Mouse (Mus musculus) MEL (cell line): ENCODE data around the gene Arhgap18. TPM values are rescaled to one million over a fixed set of nuclear protein-coding genes. Genes with fewer than 3 reads are reported as not detected.

ENCODE experiments used
- DNase-seq: peaks from one replicate; pipeline ENCODE4 v3.0.0; 2011; ENCODE audit warnings: low read depth, low spot score
- H3K27ac ChIP-seq: 2 replicates; pipeline ENCODE4 v1.5.1; 2012; ENCODE audit warnings: low read depth, mild to moderate bottlenecking, control low read depth, low read length, moderate library complexity; ENCODE audit not compliant: control insufficient read depth
- H3K27me3 ChIP-seq, 2 experiments: fragments of 150-350 bp in 1 of 2; sonication (generic) in 1 of 2; 2 replicates each; pipeline ENCODE4 v1.6.1; 2012; ENCODE audit warnings: low read length in 2 of 2, mild to moderate bottlenecking in 2 of 2, improper control_type of control experiment in 1 of 2, moderate library complexity in 1 of 2; ENCODE audit not compliant: insufficient read depth in 2 of 2, control insufficient read depth in 1 of 2
- H3K36me3 ChIP-seq, 2 experiments: 2 replicates each; pipeline ENCODE4 v1.6.1; 2012 to 2014; ENCODE audit warnings: low read length in 2 of 2, improper control_type of control experiment in 1 of 2, inconsistent platforms in 1 of 2, mild to moderate bottlenecking in 1 of 2; ENCODE audit not compliant: insufficient read depth in 2 of 2, control insufficient read depth in 1 of 2
- H3K4me1 ChIP-seq, 2 experiments: fragments of 150-350 bp in 1 of 2; sonication (generic) in 1 of 2; 2 replicates each; pipeline ENCODE4 v1.6.1; 2012; ENCODE audit warnings: low read length in 2 of 2, improper control_type of control experiment in 1 of 2, mild to moderate bottlenecking in 1 of 2; ENCODE audit not compliant: insufficient read depth in 2 of 2, control insufficient read depth in 1 of 2
- H3K4me3 ChIP-seq, 2 experiments: fragments of 150-350 bp in 1 of 2; sonication (generic) in 1 of 2; 2 replicates each; pipeline ENCODE4 v1.5.1; 2012; ENCODE audit warnings: low read depth in 2 of 2, low read length in 2 of 2, mild to moderate bottlenecking in 2 of 2, moderate library complexity in 2 of 2, control low read depth in 1 of 2, improper control_type of control experiment in 1 of 2; ENCODE audit not compliant: control insufficient read depth in 1 of 2, insufficient read depth in 1 of 2
- H3K79me2 ChIP-seq: 2 replicates; pipeline ENCODE4 v1.6.1; 2012; ENCODE audit warnings: mild to moderate bottlenecking, low read length, moderate library complexity; ENCODE audit not compliant: control insufficient read depth, poor library complexity, insufficient read depth
- H3K9ac ChIP-seq: 2 replicates; pipeline ENCODE4 v1.6.1; 2012; ENCODE audit warnings: low read depth, mild to moderate bottlenecking, control low read depth, low read length, moderate library complexity; ENCODE audit not compliant: control insufficient read depth, poor library complexity, severe bottlenecking
- H3K9me3 ChIP-seq: fragments of 150-350 bp; sonication (generic); replicated peaks from 2 replicates; pipeline ENCODE4 v1.6.1; 2012; ENCODE audit warnings: mild to moderate bottlenecking, low read length, improper control_type of control experiment, moderate library complexity; ENCODE audit not compliant: insufficient read depth
- BHLHE40 ChIP-seq: IDR thresholded peaks from 2 replicates; pipeline ENCODE4 v1.6.1; 2012; ENCODE audit warnings: low read depth, mild to moderate bottlenecking, inconsistent platforms, low read length, improper control_type of control experiment, borderline replicate concordance
- CTCF ChIP-seq, 3 experiments: IDR thresholded peaks in 2 of 3; conservative IDR thresholded peaks in 1 of 3; 2 replicates each; pipeline ENCODE4 v1.5.1; 2011 to 2012; ENCODE audit warnings: low read length in 3 of 3, low read depth in 2 of 3, mild to moderate bottlenecking in 2 of 3, improper control_type of control experiment in 1 of 3, inconsistent platforms in 1 of 3, mixed read lengths in 1 of 3, moderate library complexity in 1 of 3; ENCODE audit not compliant: control insufficient read depth in 1 of 3, insufficient read depth in 1 of 3, poor library complexity in 1 of 3, severe bottlenecking in 1 of 3
- E2F4 ChIP-seq: IDR thresholded peaks from 2 replicates; pipeline ENCODE4 v1.6.1; 2011; ENCODE audit warnings: low read depth, low read length, improper control_type of control experiment, borderline replicate concordance
- ELF1 ChIP-seq: IDR thresholded peaks from 2 replicates; pipeline ENCODE4 v1.6.1; 2014; ENCODE audit warnings: low read depth, mild to moderate bottlenecking, inconsistent platforms, low read length, improper control_type of control experiment, moderate library complexity
- ETS1 ChIP-seq: IDR thresholded peaks from 2 replicates; pipeline ENCODE4 v1.6.1; 2012; ENCODE audit warnings: low read depth, mild to moderate bottlenecking, inconsistent platforms, low read length, improper control_type of control experiment, moderate library complexity
- GABPA ChIP-seq: IDR thresholded peaks from 2 replicates; pipeline ENCODE4 v1.6.1; 2012; ENCODE audit warnings: low read depth, mild to moderate bottlenecking, inconsistent platforms, low read length, improper control_type of control experiment, moderate library complexity
- GATA1 ChIP-seq: IDR thresholded peaks from 2 replicates; pipeline ENCODE4 v1.6.1; 2011; ENCODE audit warnings: low read depth, low read length, improper control_type of control experiment
- HCFC1 ChIP-seq: IDR thresholded peaks from 2 replicates; pipeline ENCODE4 v1.6.1; 2012; ENCODE audit warnings: low read depth, mild to moderate bottlenecking, inconsistent platforms, low read length, improper control_type of control experiment, moderate library complexity
- JUND ChIP-seq: IDR thresholded peaks from 2 replicates; pipeline ENCODE4 v1.6.1; 2011; ENCODE audit warnings: low read depth, mild to moderate bottlenecking, improper control_type of control experiment, low read length
- KAT2A ChIP-seq: conservative IDR thresholded peaks from 2 replicates; pipeline ENCODE4 v1.6.1; 2012; ENCODE audit warnings: low read depth, low read length, improper control_type of control experiment, inconsistent platforms
- MAX ChIP-seq: IDR thresholded peaks from 2 replicates; pipeline ENCODE4 v1.6.1; 2011; ENCODE audit warnings: low read length, improper control_type of control experiment
- MEF2A ChIP-seq: IDR thresholded peaks from 2 replicates; pipeline ENCODE4 v1.6.1; 2014; ENCODE audit warnings: low read depth, mild to moderate bottlenecking, inconsistent platforms, low read length, improper control_type of control experiment; ENCODE audit not compliant: poor library complexity, insufficient replicate concordance, severe bottlenecking; ENCODE audit errors: extremely low read depth
- MXI1 ChIP-seq: IDR thresholded peaks from 2 replicates; pipeline ENCODE4 v1.6.1; 2011; ENCODE audit warnings: mild to moderate bottlenecking, low read depth, low read length, improper control_type of control experiment
- MYB ChIP-seq: IDR thresholded peaks from 2 replicates; pipeline ENCODE4 v1.6.1; 2011; ENCODE audit warnings: mild to moderate bottlenecking, low read depth, low read length, improper control_type of control experiment
- MYC ChIP-seq: IDR thresholded peaks from 2 replicates; pipeline ENCODE4 v1.6.1; 2011; ENCODE audit warnings: low read depth, mild to moderate bottlenecking, low read length, improper control_type of control experiment, moderate library complexity
- NELFE ChIP-seq: IDR thresholded peaks from 2 replicates; pipeline ENCODE4 v1.6.1; 2011; ENCODE audit warnings: low read depth, low read length, improper control_type of control experiment
- NRF1 ChIP-seq: IDR thresholded peaks from 2 replicates; pipeline ENCODE4 v1.6.1; 2014; ENCODE audit warnings: low read depth, mild to moderate bottlenecking, inconsistent platforms, low read length, improper control_type of control experiment, moderate library complexity; ENCODE audit not compliant: poor library complexity, insufficient read depth, severe bottlenecking
- POLR2A ChIP-seq, 2 experiments: IDR thresholded peaks; 2 replicates each; pipeline ENCODE4 v1.6.1; 2011 to 2012; ENCODE audit warnings: low read length in 2 of 2, mild to moderate bottlenecking in 2 of 2, control low read depth in 1 of 2, improper control_type of control experiment in 1 of 2, low read depth in 1 of 2, moderate library complexity in 1 of 2; ENCODE audit not compliant: control insufficient read depth in 1 of 2, insufficient read depth in 1 of 2, poor library complexity in 1 of 2
- POLR2AphosphoS5 ChIP-seq: IDR thresholded peaks from 2 replicates; pipeline ENCODE4 v1.6.1; 2012; ENCODE audit warnings: low read depth, borderline replicate concordance, mild to moderate bottlenecking, inconsistent platforms, low read length, moderate library complexity, mixed read lengths
- RAD21 ChIP-seq: IDR thresholded peaks from 2 replicates; pipeline ENCODE4 v1.6.1; 2011; ENCODE audit warnings: mild to moderate bottlenecking, low read depth, low read length, improper control_type of control experiment
- SMC3 ChIP-seq: IDR thresholded peaks from 2 replicates; pipeline ENCODE4 v1.6.1; 2011; ENCODE audit warnings: low read depth, low read length, improper control_type of control experiment
- TAL1 ChIP-seq: IDR thresholded peaks from 2 replicates; pipeline ENCODE4 v1.6.1; 2012; ENCODE audit warnings: mild to moderate bottlenecking, inconsistent platforms, low read length, moderate library complexity, mixed read lengths
- TBP ChIP-seq: IDR thresholded peaks from 2 replicates; pipeline ENCODE4 v1.8.0; 2011; ENCODE audit warnings: low read depth, low read length, improper control_type of control experiment
- TCF12 ChIP-seq: IDR thresholded peaks from 2 replicates; pipeline ENCODE4 v1.6.1; 2014; ENCODE audit warnings: low read depth, mild to moderate bottlenecking, inconsistent platforms, low read length, improper control_type of control experiment, moderate library complexity
- UBTF ChIP-seq: IDR thresholded peaks from 2 replicates; pipeline ENCODE4 v1.6.1; 2012; ENCODE audit warnings: low read depth, mild to moderate bottlenecking, inconsistent platforms, low read length, improper control_type of control experiment, moderate library complexity, borderline replicate concordance; ENCODE audit not compliant: insufficient read depth
- ZC3H11A ChIP-seq: IDR thresholded peaks from 2 replicates; pipeline ENCODE4 v1.6.1; 2012; ENCODE audit warnings: low read depth, mild to moderate bottlenecking, inconsistent platforms, low read length, improper control_type of control experiment
- ZKSCAN1 ChIP-seq: IDR thresholded peaks from 2 replicates; pipeline ENCODE4 v1.6.1; 2012; ENCODE audit warnings: low read depth, mild to moderate bottlenecking, inconsistent platforms, low read length, improper control_type of control experiment, moderate library complexity
- ZMIZ1 ChIP-seq: IDR thresholded peaks from 2 replicates; pipeline ENCODE4 v1.6.1; 2012; ENCODE audit warnings: low read depth, mild to moderate bottlenecking, inconsistent platforms, low read length, improper control_type of control experiment, moderate library complexity
- polyA plus RNA-seq, 2 experiments: library from polyadenylated mRNA; stranded (reverse) in 1 of 2; unstranded in 1 of 2; fragments of >175 nt in 1 of 2; fragments of >200 nt in 1 of 2; gene quantifications; 2 replicates each; pipeline versions ENCODE4 v1.2.1 to v1.2.4; 2012; ENCODE audit warnings: low replicate concordance in 2 of 2, low read depth in 1 of 2; ENCODE audit not compliant: insufficient read length in 2 of 2, insufficient read depth in 1 of 2, missing spikeins in 1 of 2
- total RNA-seq: library from RNA; depleted of rRNA; stranded (reverse); fragments of 300-350 nt; gene quantifications from 2 replicates; pipeline ENCODE4 v1.2.3, GENCODE M21; 2012

The Arhgap18 gene
- total and polyA plus RNA-seq, 3 experiments, result 3.4 to 4.4 TPM; not detected in 1

- Histone ChIP-seq H3K36me3 (peaks cover 0 to 24% of the 10 kb centered on the region in 2 experiments; a peak in 2 of 4 replicates), H3K27ac (no peak overlapping the region), H3K4me1 (peaks cover 4 to 29% of the 10 kb centered on the region in 2 experiments), H3K79me2 (no peaks in the 10 kb centered on the region), H3K9me3 (no peaks in the 10 kb centered on the region), H3K27me3 (no peaks in the 10 kb centered on the region), H3K4me3 (no peak overlapping the region), H3K9ac (no peak overlapping the region)
- TF ChIP-seq POLR2A (IDR thresholded peaks at IDR 0.05; ENCODE audit: control insufficient read depth in 1 of 2, insufficient read depth in 1 of 2, low read depth in 1 of 2, low read length in 2 of 2, poor library complexity in 1 of 2) (no peak), NELFE (no peak), SMC3 (peak; percentile 63), RAD21 (peak; percentile 46), ZC3H11A (peak; percentile 14; the same call in 1 of the 2 replicates), CTCF (IDR thresholded peaks at IDR 0.05 in 2 of 3, conservative IDR thresholded peaks at IDR 0.05 in 1 of 3; ENCODE audit: control insufficient read depth in 1 of 3, insufficient read depth in 1 of 3, low read depth in 2 of 3, low read length in 3 of 3, poor library complexity in 1 of 3, severe bottlenecking in 1 of 3) (peak; percentile 63 to 79 (median 72))
- peak; percentile 77 for DNase-seq
Observed at GRCm38 (mm10) chr10:26752064-26752928, 925 bp upstream of the Arhgap18 start.

GRCm38 (mm10) chr10:26754006-26754405, 785 bp downstream of the Arhgap18 start:
- Histone ChIP-seq H3K27me3 (no peaks in the 10 kb centered on the region), H3K9ac (no peak overlapping the region), H3K4me1 (peaks cover 6 to 32% of the 10 kb centered on the region in 2 experiments), H3K79me2 (no peaks in the 10 kb centered on the region), H3K27ac (no peak overlapping the region), H3K4me3 (no peak overlapping the region), H3K36me3 (peaks cover 0 to 33% of the 10 kb centered on the region in 2 experiments; a peak in 2 of 4 replicates), H3K9me3 (no peaks in the 10 kb centered on the region)
- peak; percentile 48 for DNase-seq
- no peak for TF ChIP-seq MXI1
- no peak for TF ChIP-seq ZMIZ1
- no peak for TF ChIP-seq JUND
- no peak for TF ChIP-seq ZKSCAN1
- peak; percentile 25; the same call in 1 of the 2 replicates for TF ChIP-seq TCF12
- TF ChIP-seq SMC3, result no peak
- no peak for TF ChIP-seq BHLHE40
- TF ChIP-seq POLR2A (IDR thresholded peaks at IDR 0.05; ENCODE audit: control insufficient read depth in 1 of 2, insufficient read depth in 1 of 2, low read depth in 1 of 2, low read length in 2 of 2, poor library complexity in 1 of 2), result no peak
- no peak for TF ChIP-seq MEF2A
- no peak for TF ChIP-seq MAX
- no peak for TF ChIP-seq KAT2A
- TF ChIP-seq E2F4, result no peak
- 0 out of 2 replicates have a peak, but pooled peaks have one; percentile 17 for TF ChIP-seq TAL1
- no peak for TF ChIP-seq HCFC1
- TF ChIP-seq MYC, result no peak
- TF ChIP-seq ETS1, result no peak
- no peak for TF ChIP-seq GABPA
- no peak for TF ChIP-seq TBP
- no peak for TF ChIP-seq UBTF
- TF ChIP-seq MYB, result no peak
- no peak for TF ChIP-seq CTCF (IDR thresholded peaks at IDR 0.05 in 2 of 3, conservative IDR thresholded peaks at IDR 0.05 in 1 of 3; ENCODE audit: control insufficient read depth in 1 of 3, insufficient read depth in 1 of 3, low read depth in 2 of 3, low read length in 3 of 3, poor library complexity in 1 of 3, severe bottlenecking in 1 of 3)
- TF ChIP-seq ELF1, result no peak
- no peak for TF ChIP-seq POLR2AphosphoS5
- no peak for TF ChIP-seq NRF1
- TF ChIP-seq RAD21, result no peak
- peak; percentile 59 for TF ChIP-seq GATA1
